Mouse (Mus musculus): ENCODE measurements around the gene Mlxipl. TPM values are rescaled to one million over a fixed set of nuclear protein-coding genes. Genes with fewer than 3 reads are reported as not detected.

Mlxipl gene
- polyA plus RNA-seq, 1 experiment from 2014 or later = 2.8 TPM

- no peak for TF ChIP-seq CTCF (IDR thresholded peaks at IDR 0.05)
- no peak for DNase-seq (ENCODE audit: low read depth, low spot score)
- CTCF ChIA-PET = interaction anchor here (1.2 kb wide), 1 partner anchor 152 kb away, joined by 3 read pairs; no protein-coding TSS in a partner anchor
- no peaks in the 10 kb centered on the region for H3K27me3 ChIP-seq
- ATAC-seq = no peak
- POLR2A ChIA-PET = interaction anchor here (1.1 kb wide), 1 partner anchor 18 kb away, joined by 3 read pairs; no protein-coding TSS in a partner anchor
- in situ Hi-C loops (cut with MboI; ENCODE audit: low pct_unique_long_range_greater_than_20kb) = loop anchor here (10.0 kb wide), 1 partner anchor 153 kb away; no protein-coding TSS in a partner anchor
Measured at GRCm38 (mm10) chr5:135167469-135167868, 77.8 kb downstream of the Mlxipl start.

DNA sequence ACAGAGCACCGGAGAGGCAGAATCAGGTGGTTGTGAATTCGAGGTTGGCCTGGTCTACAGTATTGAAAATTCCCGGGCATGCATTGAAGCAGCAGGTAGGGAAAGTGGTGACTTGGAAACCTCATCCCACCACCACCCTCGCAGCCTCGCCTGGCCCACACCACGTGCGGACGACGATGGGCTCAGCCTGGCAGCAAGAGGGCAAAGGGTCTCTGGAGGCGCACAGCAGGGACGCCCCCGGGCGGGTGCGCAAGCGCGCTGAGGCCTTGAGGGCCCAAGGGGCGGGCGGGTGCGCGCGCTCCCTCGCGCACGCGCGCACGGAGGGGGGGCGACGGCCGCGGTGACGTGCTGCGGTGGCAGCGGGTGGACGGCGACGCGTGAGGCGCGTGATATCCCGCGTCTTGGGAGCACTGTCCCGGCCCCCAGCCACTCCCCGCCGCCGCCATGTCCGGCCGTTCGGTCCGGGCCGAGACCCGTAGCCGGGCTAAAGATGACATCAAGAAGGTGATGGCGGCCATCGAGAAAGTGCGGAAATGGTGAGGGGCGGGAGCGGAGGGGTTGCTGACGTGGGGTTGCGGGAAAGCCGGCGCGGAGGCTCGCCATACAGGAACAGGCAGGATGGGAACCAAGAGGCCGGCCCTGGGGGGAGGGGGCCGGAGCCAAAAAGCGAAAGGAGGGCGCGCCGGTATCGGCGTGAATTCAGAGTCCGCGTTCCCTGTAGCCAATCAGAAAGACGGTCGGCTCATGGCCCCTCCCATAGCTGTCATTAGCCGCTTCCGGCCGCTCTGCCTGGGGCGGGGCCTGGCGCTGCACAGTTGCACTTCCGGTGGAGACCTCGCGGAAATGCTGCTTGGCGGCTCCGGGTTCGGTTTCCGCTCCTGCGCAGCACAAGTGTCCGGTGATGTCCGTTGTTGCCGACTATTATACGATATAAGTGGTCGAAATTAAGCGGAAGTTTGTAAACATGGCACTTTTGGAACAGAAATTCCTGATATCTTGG is 78.7 kb downstream of the Mlxipl start, which contains the start of gene Bcl7b:
Gene Bcl7b (plus strand): TSS at position 221 of the 1,000 bp plus-strand sequence.
- in situ Hi-C loops (cut with MboI; ENCODE audit: low pct_unique_long_range_greater_than_20kb) = loop anchor here (10.0 kb wide), 1 partner anchor 154 kb away; no protein-coding TSS in a partner anchor
- POLR2A ChIA-PET = interaction anchor here (1.4 to 1.6 kb wide), 2 partner anchors 16 to 19 kb away, joined by 4 read pairs; partner anchors contain the start of gene Tbl2
- DNase-seq (ENCODE audit: low read depth, low spot score) = peak; percentile 88
- TF ChIP-seq CTCF (IDR thresholded peaks at IDR 0.05) = no peak
- CTCF ChIA-PET = no interaction called here
- peak; percentile 91 for ATAC-seq
- no peaks in the 10 kb centered on the region for H3K27me3 ChIP-seq

- ChIA-PET POLR2A (interaction anchor here (1.4 to 1.6 kb wide), 2 partner anchors 15 to 20 kb away, joined by 4 read pairs; partner anchors contain the start of gene Tbl2), CTCF (no interaction called here)
- ATAC-seq (no peak), DNase-seq (ENCODE audit: low read depth, low spot score) (no peak)
- TF ChIP-seq CTCF (IDR thresholded peaks at IDR 0.05) = no peak
- in situ Hi-C loops (cut with MboI; ENCODE audit: low pct_unique_long_range_greater_than_20kb) = loop anchor here (10.0 kb wide), 1 partner anchor 155 kb away; no protein-coding TSS in a partner anchor
- H3K27me3 ChIP-seq = no peaks in the 10 kb centered on the region
Measured at GRCm38 (mm10) chr5:135169479-135169878, 79.8 kb downstream of the Mlxipl start.

GRCm38 (mm10) chr5:135171688-135172220 is 82.1 kb downstream of the Mlxipl start:
- ChIA-PET CTCF (interaction anchor here (0.9 to 1.9 kb wide), 5 partner anchors 10 to 17 kb away, joined by 3 to 8 read pairs (median 3); no protein-coding TSS in a partner anchor), POLR2A (interaction anchor here (0.6 to 1.5 kb wide), 3 partner anchors 11 to 17 kb away, joined by 3 to 4 read pairs (median 3); no protein-coding TSS in a partner anchor)
- no peak for TF ChIP-seq CTCF (IDR thresholded peaks at IDR 0.05)
- no peak for ATAC-seq
- no peak for DNase-seq (ENCODE audit: low read depth, low spot score)
- no peaks in the 10 kb centered on the region for H3K27me3 ChIP-seq
- in situ Hi-C loops (cut with MboI; ENCODE audit: low pct_unique_long_range_greater_than_20kb) = no loop called here

GRCm38 (mm10) chr5:135172986-135173385 is 83.3 kb downstream of the Mlxipl start:
- DNase-seq (ENCODE audit: low read depth, low spot score) = no peak
- ChIA-PET CTCF (interaction anchor here (1.0 to 1.9 kb wide), 2 partner anchors 10 to 16 kb away, joined by 3 to 8 read pairs; no protein-coding TSS in a partner anchor), POLR2A (interaction anchor here (1.5 kb wide), 1 partner anchor 10 kb away, joined by 4 read pairs; no protein-coding TSS in a partner anchor)
- TF ChIP-seq CTCF (IDR thresholded peaks at IDR 0.05) = no peak
- ATAC-seq = no peak
- no peaks in the 10 kb centered on the region for H3K27me3 ChIP-seq
- in situ Hi-C loops (cut with MboI; ENCODE audit: low pct_unique_long_range_greater_than_20kb) = no loop called here

GRCm38 (mm10) chr5:135175086-135175485 is 85.4 kb downstream of the Mlxipl start:
- CTCF ChIA-PET = no interaction called here
- no peaks in the 10 kb centered on the region for H3K27me3 ChIP-seq
- DNase-seq (ENCODE audit: low read depth, low spot score) (no peak), ATAC-seq (no peak)
- in situ Hi-C loops (cut with MboI; ENCODE audit: low pct_unique_long_range_greater_than_20kb) = no loop called here
- no peak for TF ChIP-seq CTCF (IDR thresholded peaks at IDR 0.05)
- POLR2A ChIA-PET = no interaction called here

GRCm38 (mm10) chr5:135178523-135178922 is 88.8 kb downstream of the Mlxipl start:
- H3K27me3 ChIP-seq = no peaks in the 10 kb centered on the region
- in situ Hi-C loops (cut with MboI; ENCODE audit: low pct_unique_long_range_greater_than_20kb) = no loop called here
- POLR2A ChIA-PET = interaction anchor here (1.1 kb wide), 1 partner anchor 10 kb away, joined by 3 read pairs; no protein-coding TSS in a partner anchor
- no peak for TF ChIP-seq CTCF (IDR thresholded peaks at IDR 0.05)
- CTCF ChIA-PET = no interaction called here
- ATAC-seq = no peak
- DNase-seq (ENCODE audit: low read depth, low spot score) = no peak

GRCm38 (mm10) chr5:135178996-135179395 is 89.3 kb downstream of the Mlxipl start:
- in situ Hi-C loops (cut with MboI; ENCODE audit: low pct_unique_long_range_greater_than_20kb) = no loop called here
- no peaks in the 10 kb centered on the region for H3K27me3 ChIP-seq
- POLR2A ChIA-PET = interaction anchor here (1.1 kb wide), 1 partner anchor 10 kb away, joined by 3 read pairs; no protein-coding TSS in a partner anchor
- CTCF ChIA-PET = interaction anchor here (1.1 kb wide), 1 partner anchor 16 kb away, joined by 3 read pairs; no protein-coding TSS in a partner anchor
- no peak for DNase-seq (ENCODE audit: low read depth, low spot score)
- no peak for TF ChIP-seq CTCF (IDR thresholded peaks at IDR 0.05)
- ATAC-seq = no peak

- no peak for ATAC-seq
- ChIA-PET POLR2A (interaction anchor here (1.1 kb wide), 1 partner anchor 9 kb away, joined by 3 read pairs; no protein-coding TSS in a partner anchor), CTCF (interaction anchor here (1.1 kb wide), 1 partner anchor 15 kb away, joined by 3 read pairs; no protein-coding TSS in a partner anchor)
- no peak for TF ChIP-seq CTCF (IDR thresholded peaks at IDR 0.05)
- H3K27me3 ChIP-seq = no peaks in the 10 kb centered on the region
- no peak for DNase-seq (ENCODE audit: low read depth, low spot score)
- in situ Hi-C loops (cut with MboI; ENCODE audit: low pct_unique_long_range_greater_than_20kb) = no loop called here
Measured at GRCm38 (mm10) chr5:135179616-135180015, 89.9 kb downstream of the Mlxipl start.

GRCm38 (mm10) chr5:135180796-135181195 is 91.1 kb downstream of the Mlxipl start:
- in situ Hi-C loops (cut with MboI; ENCODE audit: low pct_unique_long_range_greater_than_20kb) = no loop called here
- TF ChIP-seq CTCF (IDR thresholded peaks at IDR 0.05) = no peak
- ATAC-seq (no peak), DNase-seq (ENCODE audit: low read depth, low spot score) (no peak)
- CTCF ChIA-PET = no interaction called here
- H3K27me3 ChIP-seq = no peaks in the 10 kb centered on the region
- POLR2A ChIA-PET = no interaction called here

Measured in Patski (cell line).